Mouse (Mus musculus) hindbrain, postnatal 0 days (tissue): ENCODE measurements around the gene Adamts6. TPM values are rescaled to one million over a fixed set of nuclear protein-coding genes. Genes with fewer than 3 reads are reported as not detected.

Experiments
- ATAC-seq: fragments of 200-750 bp; cut with Nextera tagmentation; 2 replicates; pipeline ENCODE4 v1.8.0; 2017; ENCODE audit warnings: mild to moderate bottlenecking, moderate TSS enrichment, moderate library complexity
- DNase-seq: peaks from one replicate; pipeline ENCODE4 v3.0.0-alpha.2; 2015; ENCODE audit warnings: low spot score
- H3K27ac ChIP-seq: fragments of 300-500 bp; sonication (generic); 2 replicates; pipeline ENCODE4 v1.5.1; 2014; ENCODE audit warnings: mild to moderate bottlenecking
- H3K27me3 ChIP-seq: fragments of 300-500 bp; sonication (generic); 2 replicates; pipeline ENCODE4 v1.6.1; 2014; ENCODE audit warnings: low read length, mixed read lengths; ENCODE audit not compliant: insufficient read depth
- H3K36me3 ChIP-seq: fragments of 300-500 bp; sonication (generic); 2 replicates; pipeline ENCODE4 v1.6.1; 2014; ENCODE audit warnings: low read length, mixed read lengths; ENCODE audit not compliant: insufficient read depth
- H3K4me1 ChIP-seq: fragments of 300-500 bp; sonication (generic); 2 replicates; pipeline ENCODE4 v1.6.1; 2014; ENCODE audit warnings: antibody characterized with exemption, low read length, mixed read lengths; ENCODE audit not compliant: insufficient read depth
- H3K4me2 ChIP-seq: fragments of 300-500 bp; sonication (generic); 2 replicates; pipeline ENCODE4 v1.6.1; 2014; ENCODE audit warnings: low read depth, mild to moderate bottlenecking, low read length, moderate library complexity, mixed read lengths
- H3K4me3 ChIP-seq: fragments of 300-500 bp; sonication (generic); 2 replicates; pipeline ENCODE4 v1.5.1; 2014; ENCODE audit warnings: low read length
- H3K9ac ChIP-seq: fragments of 300-500 bp; sonication (generic); replicated peaks from 2 replicates; pipeline ENCODE4 v1.6.1; 2014; ENCODE audit warnings: mild to moderate bottlenecking, low read length, moderate library complexity, mixed read lengths
- H3K9me3 ChIP-seq: fragments of 300-500 bp; sonication (generic); 2 replicates; pipeline ENCODE4 v1.6.1; 2016; ENCODE audit warnings: low read length, mixed read lengths
- CTCF ChIP-seq: IDR thresholded peaks from 2 replicates; pipeline ENCODE4 v1.5.1; 2016; ENCODE audit warnings: antibody characterized with exemption, control low read depth, low read depth
- WGBS: fragments of 180-500 bp; shearing (Covaris S2); extraction: QIAGEN DNeasy Blood & Tissue Kit; methylation state at CpG from one replicate; pipeline ENCODE4 v1.1.7; 2014; 5-methylcytosine and 5-hydroxymethylcytosine counted together
- polyA plus RNA-seq: library from polyadenylated mRNA; unstranded; fragments of >200 nt; fragmentation: Nextera tagmentation; extraction: Ambion mirVana; gene quantifications from 2 replicates; pipeline ENCODE4 v1.2.1, GENCODE M21; 2015
- total RNA-seq: library from RNA; depleted of rRNA; stranded (reverse); fragments of >200 nt; gene quantifications from 2 replicates; pipeline ENCODE4 v1.2.3, GENCODE M21; 2014

Adamts6 gene
- total and polyA plus RNA-seq, 2 experiments from 2014 or later = 1.1 to 8.9 TPM

DNA sequence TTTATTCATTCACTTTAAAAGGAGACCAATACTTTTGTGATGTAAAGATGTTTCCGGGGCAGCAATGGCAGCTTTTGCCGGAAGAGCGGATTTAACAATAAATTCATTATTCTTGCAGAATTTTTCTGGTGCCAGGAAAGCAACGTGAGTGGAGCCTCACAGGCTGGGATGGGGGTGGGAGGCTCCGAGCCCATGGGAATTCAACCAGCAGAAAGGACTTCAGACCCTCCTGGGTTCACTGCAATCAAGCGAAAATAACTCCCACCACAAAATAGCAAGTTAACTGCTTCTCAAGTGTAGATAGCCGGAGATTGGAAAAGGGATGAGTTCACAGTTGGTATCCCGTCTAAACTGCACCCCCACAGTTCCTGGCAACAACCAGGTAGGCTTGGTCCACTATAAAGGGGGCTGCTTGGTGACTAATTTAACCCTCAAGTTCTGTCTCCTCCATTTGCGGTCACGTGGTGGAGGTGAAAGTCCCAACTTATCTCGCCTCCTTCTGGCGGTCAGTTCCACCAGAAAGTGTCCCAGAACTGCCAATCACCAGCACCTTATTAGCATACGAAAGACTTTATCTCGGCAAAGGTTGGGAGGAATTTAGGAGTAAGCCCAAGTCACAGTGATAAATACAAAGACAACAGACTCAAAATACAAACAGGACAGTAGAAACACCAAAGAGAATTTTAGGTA lies 231.5 kb downstream of the Adamts6 start:
- H3K9ac ChIP-seq = no peak overlapping the region; the same call in 1 of the 2 replicates
- 17% methylated on average over 14 of the region's 14 CpGs for WGBS
- DNase-seq (peak; percentile 83), ATAC-seq (peak; percentile 80)
- peak overlapping the region; percentile 62 for H3K4me2 ChIP-seq
- peak overlapping the region; percentile 33; the same call in 1 of the 2 replicates for H3K4me3 ChIP-seq
- H3K27me3 ChIP-seq = no peaks in the 10 kb centered on the region
- peaks cover 16% of the 10 kb centered on the region for H3K4me1 ChIP-seq
- TF ChIP-seq CTCF = peak; percentile 16; the same call in 1 of the 2 replicates
- peak overlapping the region; percentile 89 for H3K27ac ChIP-seq
- no peaks in the 10 kb centered on the region for H3K9me3 ChIP-seq
- no peaks in the 10 kb centered on the region for H3K36me3 ChIP-seq

DNA sequence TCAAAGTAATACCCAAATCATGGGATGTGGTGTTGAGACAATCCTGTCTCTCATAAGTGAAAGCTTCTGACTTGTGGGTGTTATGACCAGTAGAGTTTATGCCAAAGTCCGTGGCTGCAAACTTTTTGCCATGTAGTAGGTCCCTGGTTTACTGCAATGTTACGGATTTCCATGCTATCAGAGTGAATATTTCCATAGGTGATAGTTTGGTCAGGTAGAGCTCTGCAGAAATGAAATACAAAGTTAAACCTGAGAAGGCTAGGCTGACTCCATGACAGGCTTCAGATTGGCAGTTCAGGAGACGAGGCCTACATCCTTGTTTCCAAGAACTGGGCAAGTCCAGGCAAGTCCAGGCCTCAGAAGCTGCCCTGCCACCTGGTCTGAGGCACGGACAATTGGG lies 232.3 kb downstream of the Adamts6 start:
- Histone ChIP-seq H3K9me3 (no peaks in the 10 kb centered on the region), H3K4me1 (peaks cover 16% of the 10 kb centered on the region), H3K27me3 (no peaks in the 10 kb centered on the region), H3K36me3 (no peaks in the 10 kb centered on the region), H3K4me2 (no peak overlapping the region), H3K27ac (0 out of 2 replicates have a peak overlapping the region, but pooled peaks have one; percentile 89), H3K4me3 (no peak overlapping the region), H3K9ac (no peak overlapping the region)
- WGBS = 87% methylated on average over 4 of the region's 4 CpGs
- no peak for TF ChIP-seq CTCF
- ATAC-seq = no peak
- DNase-seq = no peak

DNA sequence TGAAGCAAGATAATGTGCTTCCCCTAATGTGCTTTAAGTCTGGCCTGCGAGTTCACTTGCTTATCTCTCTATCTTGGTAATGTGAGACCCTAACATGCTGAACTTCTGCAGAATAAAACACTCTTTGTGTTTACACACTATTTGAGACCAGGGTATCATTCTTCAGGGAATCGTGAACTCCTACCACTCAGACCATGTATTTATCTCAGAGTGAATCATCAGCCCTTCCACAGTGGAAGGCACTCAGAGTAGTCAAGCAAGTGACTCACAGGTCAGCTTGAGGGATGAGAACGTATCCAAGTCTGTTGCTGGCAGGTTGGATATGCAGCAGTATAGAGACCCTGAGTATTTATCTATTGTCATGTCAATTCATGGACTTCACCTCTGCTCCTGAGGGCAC lies 232.8 kb downstream of the Adamts6 start:
- no peak for TF ChIP-seq CTCF
- Histone ChIP-seq H3K4me1 (peaks cover 16% of the 10 kb centered on the region), H3K36me3 (no peaks in the 10 kb centered on the region), H3K9ac (no peak overlapping the region), H3K9me3 (no peaks in the 10 kb centered on the region), H3K27me3 (no peaks in the 10 kb centered on the region), H3K4me2 (no peak overlapping the region), H3K4me3 (no peak overlapping the region), H3K27ac (no peak overlapping the region)
- 94% methylated on average over 3 of the region's 3 CpGs for WGBS
- no peak for ATAC-seq
- DNase-seq = no peak

DNA sequence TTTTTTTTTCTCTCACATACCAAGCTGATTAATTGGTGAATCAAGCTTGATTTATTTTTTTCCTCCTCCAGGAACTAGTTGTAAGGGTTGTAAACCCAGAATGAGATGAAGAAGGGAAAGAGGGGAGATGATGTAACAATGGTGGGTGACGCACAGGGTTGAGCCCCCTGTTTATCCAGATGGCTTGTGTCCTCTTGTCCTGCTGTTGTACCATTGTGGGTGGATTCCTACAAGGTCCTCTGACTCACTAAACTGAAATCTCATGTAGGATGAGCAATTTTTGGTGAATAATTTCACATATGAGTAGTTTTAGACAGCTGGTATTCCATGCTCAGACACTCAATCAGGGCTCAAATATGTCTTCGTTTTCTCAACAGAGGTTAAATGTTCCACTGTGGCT lies 233.9 kb downstream of the Adamts6 start:
- Histone ChIP-seq H3K9me3 (no peaks in the 10 kb centered on the region), H3K4me2 (no peak overlapping the region), H3K36me3 (no peaks in the 10 kb centered on the region), H3K27ac (no peak overlapping the region), H3K9ac (no peak overlapping the region), H3K4me1 (peaks cover 16% of the 10 kb centered on the region), H3K4me3 (no peak overlapping the region), H3K27me3 (no peaks in the 10 kb centered on the region)
- ATAC-seq = no peak
- no peak for TF ChIP-seq CTCF
- DNase-seq = no peak
- WGBS = 93% methylated on average over 2 of the region's 2 CpGs

- Histone ChIP-seq H3K4me3 (no peak overlapping the region), H3K9me3 (no peaks in the 10 kb centered on the region), H3K4me2 (no peak overlapping the region), H3K36me3 (no peaks in the 10 kb centered on the region), H3K4me1 (no peaks in the 10 kb centered on the region), H3K27me3 (no peaks in the 10 kb centered on the region), H3K27ac (no peak overlapping the region), H3K9ac (no peak overlapping the region)
- DNase-seq (no peak), ATAC-seq (no peak)
- TF ChIP-seq CTCF = no peak
- 70% methylated on average over 4 of the region's 4 CpGs for WGBS
These were observed 238.0 kb downstream of the Adamts6 start for GRCm38 (mm10) chr13:104525656-104526055.

- Histone ChIP-seq H3K36me3 (no peaks in the 10 kb centered on the region), H3K4me1 (no peaks in the 10 kb centered on the region), H3K9ac (no peak overlapping the region), H3K27ac (no peak overlapping the region), H3K4me2 (no peak overlapping the region), H3K9me3 (no peaks in the 10 kb centered on the region), H3K4me3 (no peak overlapping the region), H3K27me3 (no peaks in the 10 kb centered on the region)
- TF ChIP-seq CTCF = no peak
- DNase-seq (peak; percentile 16), ATAC-seq (no peak)
These were observed 241.6 kb downstream of the Adamts6 start for GRCm38 (mm10) chr13:104529238-104529637.

- H3K9me3 ChIP-seq = no peaks in the 10 kb centered on the region
- no peak overlapping the region for H3K4me2 ChIP-seq
- no peaks in the 10 kb centered on the region for H3K4me1 ChIP-seq
- no peak for DNase-seq
- H3K27me3 ChIP-seq = no peaks in the 10 kb centered on the region
- 89% methylated on average over 8 of the region's 8 CpGs for WGBS
- ATAC-seq = no peak
- H3K36me3 ChIP-seq = no peaks in the 10 kb centered on the region
- no peak overlapping the region for H3K27ac ChIP-seq
- TF ChIP-seq CTCF = no peak
- no peak overlapping the region for H3K9ac ChIP-seq
- no peak overlapping the region for H3K4me3 ChIP-seq
These were observed 244.2 kb downstream of the Adamts6 start for GRCm38 (mm10) chr13:104531841-104532240.
